Mouse (Mus musculus): ENCODE data around the gene Trhr2.
A peak's percentile ranks its signal among the peaks of the same experiment; 100 is the strongest.

The Trhr2 gene

DNA sequence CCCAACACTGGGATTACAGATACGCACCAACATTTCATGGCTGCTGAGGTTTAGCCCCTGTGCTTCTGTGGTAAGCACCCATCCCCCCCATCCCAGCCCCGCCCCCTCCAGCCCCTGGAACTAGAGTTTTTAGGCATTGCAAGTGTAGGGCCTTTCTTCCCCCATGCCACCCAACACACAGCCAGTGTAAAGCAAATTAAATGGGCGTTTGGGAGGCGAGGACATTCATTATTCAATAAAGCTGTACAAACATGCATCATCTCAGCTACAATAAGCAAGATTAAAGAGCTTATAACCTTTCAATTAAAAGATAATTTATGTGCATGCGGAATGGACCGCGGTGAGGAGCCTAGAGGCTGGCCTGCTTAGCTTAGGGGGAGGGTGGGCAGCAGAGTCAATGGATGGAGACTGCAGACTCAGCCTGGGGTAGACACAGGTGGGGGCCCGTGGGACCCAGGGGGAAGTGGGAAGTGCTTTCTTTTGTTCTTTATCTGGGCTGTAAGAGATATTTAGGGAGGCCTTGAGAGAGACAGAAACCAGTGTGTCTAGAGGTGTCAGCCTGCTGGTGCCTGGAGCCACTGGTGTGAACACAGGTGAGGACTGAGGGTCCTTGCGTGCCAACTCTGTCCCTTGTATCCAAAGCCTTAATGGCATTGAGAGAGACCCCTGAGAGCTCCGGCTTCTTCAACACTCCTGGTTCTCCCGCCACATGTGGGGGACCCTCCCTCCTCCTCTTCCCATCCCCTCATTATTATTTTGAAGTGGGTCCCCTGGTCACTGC, 10.0 kb downstream of the Trhr2 start:
- no peak for DNase-seq

DNA sequence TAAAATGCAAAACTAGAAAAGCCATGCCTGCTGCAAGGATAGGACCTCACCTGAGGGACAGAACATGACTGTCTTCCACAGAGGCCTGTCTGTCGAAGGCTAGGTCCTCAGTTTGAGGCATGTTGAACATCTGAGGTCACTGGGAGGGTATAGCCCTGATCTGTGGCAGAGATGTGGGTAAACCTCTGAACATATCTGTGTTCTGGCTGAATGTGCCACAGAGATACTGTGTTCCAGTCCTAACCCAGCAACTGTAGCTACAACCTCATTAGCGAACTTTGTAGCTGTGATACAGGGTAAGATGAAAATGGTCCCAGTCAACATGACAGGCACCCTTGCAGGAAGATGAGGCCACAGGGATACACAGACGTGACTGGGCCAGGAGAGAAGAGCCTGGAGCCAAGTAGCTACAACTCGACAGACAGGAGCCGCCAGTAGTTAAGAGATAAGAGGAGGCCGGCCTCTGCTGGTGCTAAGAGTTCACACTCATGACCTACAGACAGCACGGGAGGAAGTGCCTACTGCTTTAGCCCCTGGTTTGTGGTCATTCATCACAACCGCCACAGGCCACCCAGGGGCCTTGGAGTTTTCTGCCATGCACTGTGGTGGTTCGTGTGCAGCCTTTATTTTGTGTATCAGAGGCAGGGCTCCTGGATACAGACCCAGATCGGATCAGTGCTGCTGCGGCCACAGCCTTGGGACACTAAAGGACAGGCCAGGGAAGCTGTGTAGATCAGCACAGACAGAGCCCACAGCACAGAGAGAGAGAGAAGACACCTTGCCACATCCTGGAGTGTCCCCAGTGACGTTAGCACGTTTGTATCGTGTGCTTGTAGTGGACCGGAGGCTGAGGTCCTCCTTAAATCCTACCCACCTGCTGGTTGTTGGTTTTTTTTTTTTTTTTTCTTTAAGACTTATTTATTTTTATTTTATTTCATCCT, 10.9 kb downstream of the Trhr2 start:
- no peak for DNase-seq

DNA sequence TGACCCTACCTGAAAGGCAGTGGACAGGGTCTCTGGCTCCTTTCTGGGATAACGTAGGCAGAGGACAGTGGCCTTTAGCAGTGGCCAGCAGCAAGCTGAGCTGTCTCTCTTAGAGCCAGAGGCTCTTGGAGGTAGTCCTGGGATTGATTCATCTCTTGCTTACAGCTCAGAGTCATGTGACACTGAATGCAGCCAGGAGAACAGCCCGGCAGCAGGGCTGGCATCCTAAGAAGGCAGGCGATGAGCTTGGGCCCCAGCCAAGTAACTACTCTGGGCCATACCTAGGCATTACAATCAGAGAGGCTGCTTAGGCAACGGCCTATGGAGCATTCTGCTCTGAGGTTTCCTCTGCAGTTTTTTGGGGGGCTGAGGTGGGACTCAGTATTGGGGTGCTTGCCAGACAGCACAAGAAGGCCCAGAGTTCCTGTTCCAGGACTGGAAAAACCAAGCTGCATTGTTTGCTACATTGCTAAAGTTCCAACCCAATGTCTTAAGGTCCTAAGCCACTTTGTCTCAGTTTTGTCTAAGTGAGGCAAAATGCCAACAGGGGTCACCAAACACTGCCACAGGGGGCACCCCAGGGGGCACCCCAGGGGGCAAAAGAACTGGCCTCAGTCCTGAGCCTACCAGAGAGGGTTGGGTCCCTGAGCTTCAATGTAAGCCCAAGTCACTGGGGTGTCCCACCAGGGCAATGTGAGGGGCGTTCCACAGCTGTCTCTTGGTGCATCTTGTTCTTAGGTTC, 12.6 kb downstream of the Trhr2 start:
- no peak for DNase-seq

DNA sequence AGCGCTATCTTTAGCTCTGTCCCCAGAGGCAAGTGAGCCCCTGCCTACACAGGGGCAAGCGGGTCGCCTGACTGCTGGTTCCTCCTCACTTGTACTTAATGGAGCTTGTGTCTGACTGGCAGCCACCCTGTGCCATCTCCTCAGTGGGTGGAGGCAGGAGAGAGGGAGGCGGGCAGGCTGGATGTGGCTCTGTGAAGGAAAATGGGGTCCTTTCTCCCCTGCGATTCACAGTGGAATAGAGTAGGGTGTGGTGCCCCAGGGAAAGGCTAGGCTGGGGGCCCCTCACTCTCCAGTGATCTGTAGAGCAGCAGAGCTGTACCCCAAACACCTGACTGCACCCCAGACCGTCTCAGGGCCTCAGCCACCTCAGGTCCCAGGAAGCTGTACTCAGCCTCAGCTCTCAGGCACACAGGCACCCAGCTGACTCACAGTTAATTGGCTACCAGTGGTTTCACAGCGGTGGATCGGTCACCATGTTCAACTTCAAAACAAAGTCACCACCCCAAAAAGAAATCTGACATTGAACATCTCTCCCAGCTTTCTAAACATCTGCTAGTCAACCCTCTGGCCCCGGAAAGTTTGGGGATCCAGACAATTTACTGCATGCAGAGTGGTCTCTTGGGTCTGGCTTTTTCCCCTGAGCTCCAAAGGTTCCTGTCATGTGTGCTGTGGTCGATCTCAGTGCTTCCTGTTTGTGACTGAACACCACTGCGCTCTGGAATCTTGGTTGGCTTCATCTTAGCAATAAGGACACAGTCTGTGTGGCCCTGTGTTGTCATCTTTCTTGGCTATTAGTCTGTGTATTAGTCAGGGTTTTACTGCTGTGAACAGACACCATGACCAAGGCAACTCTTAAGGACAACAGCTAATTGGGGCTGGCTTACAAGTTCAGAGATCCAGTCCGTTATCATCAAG, 15.1 kb downstream of the Trhr2 start:
- no peak for DNase-seq

DNA sequence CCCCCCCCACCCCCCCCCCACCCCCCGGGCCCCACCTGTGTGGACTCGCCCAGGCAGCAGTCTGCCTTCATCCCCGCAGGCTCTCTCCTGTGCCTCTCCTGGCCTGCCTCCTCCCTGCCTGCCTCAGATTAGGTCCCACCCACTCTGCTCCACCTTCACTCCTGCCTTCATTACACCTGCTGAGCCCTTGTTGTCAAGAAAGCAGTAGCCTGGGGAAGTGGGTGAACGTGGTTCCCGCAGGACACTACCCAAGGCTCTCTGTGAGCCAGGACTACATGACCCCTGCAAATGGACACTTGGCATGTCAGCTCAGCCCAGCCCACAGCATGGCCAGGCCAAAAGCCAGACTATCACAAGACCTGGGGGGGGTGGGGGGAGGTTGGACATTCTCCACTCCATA, 16.3 kb downstream of the Trhr2 start:
- DNase-seq, result no peak

DNA sequence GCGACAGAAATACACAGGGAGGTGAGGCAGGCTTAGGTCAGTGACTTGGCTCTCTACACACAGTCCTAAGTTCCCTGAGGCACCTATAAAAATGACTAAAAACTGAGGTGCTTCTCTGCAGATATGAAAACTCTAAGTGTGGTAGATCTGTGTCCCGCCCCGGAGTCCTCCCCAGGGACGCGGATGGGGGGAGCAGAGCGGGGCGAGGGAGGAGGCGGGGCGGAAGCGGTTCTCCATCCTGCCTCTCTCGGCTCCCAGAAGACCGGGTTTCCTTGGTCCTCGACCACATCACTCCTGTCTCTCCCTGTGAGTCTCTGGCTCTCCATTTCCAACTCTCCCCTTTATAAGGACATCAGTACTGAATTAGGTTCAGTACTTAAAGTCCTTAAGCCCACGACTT, 16.8 kb downstream of the Trhr2 start:
- DNase-seq, result no peak

DNA sequence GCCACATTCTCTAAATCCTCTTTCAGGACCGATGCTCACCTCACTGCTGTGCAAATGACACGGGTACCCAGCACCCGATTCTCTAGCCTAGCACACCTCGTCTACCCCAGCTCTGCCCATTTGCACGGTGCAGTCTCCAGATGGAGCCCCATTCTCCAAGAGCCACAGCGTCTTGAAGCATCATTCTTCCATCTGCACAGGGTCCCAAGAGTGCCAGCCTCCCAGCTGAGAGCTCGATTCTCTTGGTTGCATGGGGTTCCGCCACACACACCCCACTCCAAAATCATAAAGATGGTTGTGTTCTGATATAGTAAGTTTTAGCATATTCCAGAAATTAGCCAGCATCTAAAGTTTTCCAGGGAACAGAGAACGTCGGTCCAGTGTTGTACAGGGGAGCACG, 17.2 kb downstream of the Trhr2 start:
- DNase-seq, result no peak

GRCm38 (mm10) chr8:122342806-122343209, 17.7 kb downstream of the Trhr2 start:
- no peak for DNase-seq

DNA sequence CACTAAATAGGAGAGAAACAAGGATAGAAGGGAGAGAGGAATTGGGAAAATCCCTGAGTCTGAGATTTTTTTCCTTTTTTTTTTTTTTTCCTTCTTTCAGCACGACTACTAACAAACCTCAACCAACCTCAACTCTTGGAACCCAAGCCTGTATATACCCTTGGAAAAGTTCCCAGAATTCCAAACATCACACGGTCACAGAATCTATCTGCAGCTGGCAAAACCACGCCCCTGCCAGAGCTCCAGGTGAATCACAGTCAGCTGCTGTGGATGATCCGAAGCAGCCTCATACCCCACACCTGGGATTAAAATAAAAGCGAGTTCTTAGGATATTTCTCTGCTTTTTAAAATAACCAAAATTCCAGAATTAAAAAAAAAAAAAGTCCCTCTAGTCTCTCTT, 18.2 kb downstream of the Trhr2 start:
- DNase-seq, result no peak

DNA sequence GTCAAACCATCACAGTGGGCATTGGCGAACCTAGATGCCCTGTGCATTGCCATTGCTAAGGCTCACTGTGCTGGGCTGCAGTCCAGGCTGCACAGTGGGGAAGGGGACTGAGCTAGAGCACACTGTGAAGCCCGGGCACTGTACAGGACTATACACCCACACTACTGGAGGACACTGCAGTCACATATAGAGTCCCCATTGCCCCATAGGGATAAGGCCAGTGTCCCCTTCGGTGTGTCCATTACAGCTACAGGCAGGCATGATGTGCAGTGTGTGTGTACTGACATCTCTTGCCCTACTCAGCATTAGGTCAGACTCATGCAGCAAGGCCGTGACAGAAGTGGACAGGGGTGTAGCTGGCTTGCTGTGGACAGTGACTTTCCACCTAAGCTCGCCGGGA, 18.8 kb downstream of the Trhr2 start:
- no peak for DNase-seq

- DNase-seq, result no peak
Measured at GRCm38 (mm10) chr8:122340761-122341160, 19.8 kb downstream of the Trhr2 start.

DNA sequence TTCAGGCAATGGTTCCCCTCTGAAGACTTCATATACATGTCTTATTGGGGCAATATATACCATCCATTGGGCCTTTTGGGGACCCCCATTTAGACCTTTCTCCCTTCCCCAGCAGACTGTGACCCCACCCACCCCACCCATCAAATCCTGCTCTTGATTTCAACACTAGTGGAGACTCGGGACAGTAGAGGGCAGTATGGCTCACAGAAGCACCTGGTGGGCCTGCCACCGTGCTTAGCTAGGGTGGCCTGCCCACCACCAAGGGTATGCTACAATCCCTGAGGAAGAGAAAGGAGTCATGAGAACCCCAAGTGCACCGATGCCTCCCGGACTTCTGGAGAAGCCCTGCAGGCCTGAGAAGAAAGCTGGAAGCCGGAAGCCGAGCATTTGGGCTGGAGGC, 21.7 kb downstream of the Trhr2 start:
- no peak for DNase-seq

DNA sequence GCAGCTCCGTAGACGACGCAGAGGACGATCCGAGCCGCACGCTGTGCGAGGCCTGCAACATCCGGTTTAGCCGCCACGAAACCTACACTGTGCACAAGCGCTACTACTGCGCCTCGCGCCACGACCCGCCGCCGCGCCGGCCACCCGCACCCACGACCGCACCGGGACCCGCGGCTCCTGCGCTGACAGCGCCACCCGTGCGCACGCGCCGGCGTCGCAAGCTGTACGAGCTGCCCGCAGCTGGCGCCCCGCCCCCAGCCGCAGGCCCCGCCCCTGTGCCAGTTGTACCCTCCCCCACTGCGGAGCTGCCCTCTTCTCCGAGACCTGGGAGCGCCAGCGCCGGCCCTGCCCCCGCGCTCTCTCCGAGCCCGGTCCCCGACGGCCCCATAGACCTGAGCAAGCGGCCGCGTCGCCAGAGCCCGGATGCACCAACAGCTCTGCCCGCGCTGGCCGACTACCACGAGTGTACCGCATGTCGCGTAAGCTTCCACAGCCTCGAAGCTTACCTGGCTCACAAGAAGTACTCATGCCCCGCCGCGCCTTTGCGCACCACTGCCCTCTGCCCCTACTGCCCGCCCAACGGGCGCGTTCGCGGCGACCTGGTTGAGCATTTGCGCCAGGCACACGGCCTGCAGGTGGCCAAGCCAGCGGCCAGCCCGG, 24.2 kb downstream of the Trhr2 start:
- DNase-seq, result peak; percentile 86

GRCm38 (mm10) chr8:122335638-122336250, 24.8 kb downstream of the Trhr2 start:
- DNase-seq, result no peak

DNA sequence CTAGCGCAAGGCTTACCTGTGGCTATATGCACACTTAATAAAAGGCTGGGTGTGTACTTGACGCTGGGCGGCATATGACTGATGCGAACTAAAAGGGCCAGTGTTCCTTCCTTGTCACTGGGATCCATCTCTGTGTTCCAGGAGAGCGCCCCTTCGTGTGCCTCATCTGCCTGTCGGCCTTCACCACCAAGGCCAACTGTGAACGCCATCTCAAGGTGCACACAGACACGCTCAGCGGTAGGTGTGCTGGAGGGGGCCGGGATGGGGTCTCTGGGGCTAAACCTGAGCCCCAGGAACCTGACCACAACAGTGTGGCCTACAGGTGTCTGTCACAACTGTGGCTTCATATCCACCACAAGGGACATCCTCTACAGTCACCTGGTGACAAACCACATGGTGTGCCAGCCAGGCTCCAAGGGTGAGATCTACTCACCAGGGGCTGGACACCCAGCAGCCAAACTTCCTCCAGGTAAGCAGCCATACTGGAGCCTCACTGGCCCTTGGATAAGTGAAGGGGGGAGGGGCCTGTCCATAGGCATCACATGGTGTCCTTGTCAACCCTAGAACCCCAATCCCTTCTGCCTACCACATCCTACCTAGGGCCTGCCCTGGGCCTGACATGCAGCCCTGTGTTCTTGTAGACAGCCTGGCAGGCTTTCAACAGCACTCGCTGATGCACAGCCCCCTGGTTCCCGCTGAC, 25.6 kb downstream of the Trhr2 start:
- DNase-seq, result no peak

DNA sequence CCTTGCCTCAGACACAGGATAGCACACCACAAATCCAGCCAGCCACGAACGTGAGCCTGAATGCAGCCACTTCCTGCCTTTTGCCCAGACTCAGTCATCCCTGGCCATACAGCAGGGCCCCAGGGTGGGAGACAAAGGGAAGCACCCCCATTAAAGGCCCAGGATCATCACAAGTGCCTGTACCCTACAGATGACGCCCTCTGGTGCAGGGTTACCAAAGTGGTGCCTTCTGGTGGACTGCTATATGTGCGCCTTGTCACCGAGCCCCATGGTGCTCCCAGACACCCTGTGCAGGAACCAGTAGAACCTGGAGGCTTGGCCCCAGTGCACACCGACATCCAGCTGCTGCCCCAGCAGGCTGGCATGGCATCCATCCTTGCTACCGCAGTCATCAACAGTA, 27.0 kb downstream of the Trhr2 start:
- no peak for DNase-seq

DNA sequence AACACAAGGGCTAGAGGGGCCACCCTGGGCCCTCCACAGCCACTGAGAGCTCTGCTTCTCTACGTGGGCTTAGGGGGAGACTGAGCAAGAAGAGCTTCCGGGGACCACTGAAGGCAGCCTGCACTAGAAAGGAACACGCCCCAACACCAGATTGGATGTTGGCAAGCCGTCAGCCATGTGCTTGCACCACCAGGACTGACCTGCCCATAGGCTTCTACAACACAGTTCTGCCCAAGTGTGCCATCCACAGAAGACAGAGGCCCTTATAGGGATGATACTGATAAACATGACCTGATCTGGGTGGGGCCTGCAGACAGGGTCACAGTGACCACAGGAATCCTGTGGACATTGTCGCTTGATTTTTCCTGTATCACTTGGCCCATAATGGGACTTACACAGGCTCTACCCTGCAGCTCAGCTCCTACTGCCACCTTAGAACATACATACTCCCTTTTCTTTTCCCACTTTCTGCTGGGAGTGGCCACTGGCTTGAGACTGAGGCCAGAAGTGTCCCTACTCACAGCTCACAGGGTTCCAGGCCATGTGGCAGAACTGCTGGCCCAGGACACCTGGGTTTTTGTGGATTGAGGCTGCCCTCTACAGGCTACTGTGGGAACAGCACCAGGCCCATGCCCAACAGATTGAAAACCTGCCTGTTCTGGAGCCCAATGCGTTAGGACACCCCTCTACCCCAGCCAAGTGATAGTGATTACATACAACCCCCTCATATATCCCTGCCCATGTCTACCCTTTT, 27.6 kb downstream of the Trhr2 start:
- DNase-seq, result peak; percentile 80

- DNase-seq, result no peak
Measured at GRCm38 (mm10) chr8:122331134-122331523, 29.4 kb downstream of the Trhr2 start.

DNA sequence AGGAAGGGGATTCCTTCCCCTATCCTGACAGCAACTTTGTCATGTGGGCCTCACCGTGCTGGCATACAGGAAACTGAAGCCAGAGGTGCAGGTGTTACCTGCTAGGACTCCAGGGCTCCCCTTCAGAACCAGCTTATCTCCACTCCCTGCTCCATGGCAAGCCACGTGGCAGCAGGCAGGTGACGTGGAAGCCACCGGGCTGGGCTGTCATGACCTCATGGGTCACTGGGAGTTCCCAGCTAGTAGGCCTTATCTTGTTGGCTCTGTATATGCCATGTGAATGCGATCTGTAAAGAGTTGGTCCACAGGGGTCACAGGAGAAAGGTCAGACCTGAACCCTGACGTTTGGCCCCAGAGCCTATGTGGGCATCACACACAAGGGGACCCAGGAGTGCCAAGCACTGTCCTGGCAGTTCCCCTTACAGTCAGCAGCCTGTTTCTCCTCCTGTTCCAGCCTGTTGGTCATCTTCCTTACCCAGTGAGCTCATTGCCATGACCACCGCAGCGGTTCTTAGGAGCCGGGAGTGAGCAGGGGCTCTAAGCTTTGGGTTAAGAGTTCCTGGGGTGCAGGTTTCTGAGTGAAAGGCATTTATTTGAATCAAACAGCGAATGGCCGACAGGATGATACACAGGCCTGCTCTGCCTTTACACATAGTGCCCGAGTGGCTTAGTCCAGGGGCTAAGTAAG, 30.0 kb downstream of the Trhr2 start:
- DNase-seq, result no peak

All from retina, postnatal 1 day (tissue).